Mouse (Mus musculus): ENCODE measurements at regions not wholly inside any gene's neighbourhood (a gene's known extent, or its start where the extent isn't known, plus 50 kb on each side); places are given as distances from the start of the nearest gene placed in this dataset.

DNA sequence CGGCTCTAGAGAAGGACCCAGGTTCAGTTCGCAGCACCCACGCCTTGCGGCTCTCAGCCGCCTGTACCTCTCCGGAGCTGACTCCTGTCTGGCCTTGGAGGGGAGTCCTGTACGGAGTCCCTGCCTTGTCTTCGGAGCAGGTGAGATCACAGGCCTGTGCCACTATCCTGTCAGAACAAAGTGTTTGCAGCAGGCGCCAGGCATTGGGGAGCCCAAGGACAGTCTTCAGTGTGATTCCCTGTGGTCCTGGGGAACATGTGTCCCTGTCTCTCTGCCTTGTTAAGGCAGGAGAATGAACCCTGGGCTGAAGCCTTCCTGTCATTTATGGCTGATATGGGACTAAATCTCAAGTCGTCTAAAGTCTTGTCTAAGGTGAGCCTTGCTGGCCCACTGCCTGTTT, 176.5 kb downstream of the Vrk1 start:
- DNase-seq (ENCODE audit: low spot score in 2 of 2), result no peak

DNA sequence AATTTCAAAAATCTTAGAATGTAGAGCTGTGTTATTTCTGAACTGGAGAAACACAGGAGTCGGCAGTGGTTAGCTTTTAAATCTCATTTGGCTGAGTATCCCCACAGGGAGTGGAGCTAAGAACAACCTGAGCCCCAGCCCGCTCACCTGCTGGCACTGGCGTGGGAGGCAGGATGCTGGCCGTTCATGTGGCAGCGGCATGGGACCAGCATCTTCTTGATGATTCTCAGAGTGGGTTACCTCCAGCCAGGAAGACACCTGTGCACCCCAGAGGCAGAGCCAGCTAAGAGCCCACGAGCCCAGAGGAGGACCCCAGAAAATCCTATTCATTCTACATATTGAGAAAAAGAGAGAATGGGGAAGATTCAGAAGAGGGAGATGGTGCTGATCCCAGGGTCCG, 181.7 kb downstream of the Vrk1 start:
- DNase-seq (ENCODE audit: low spot score in 2 of 2), result no peak

DNA sequence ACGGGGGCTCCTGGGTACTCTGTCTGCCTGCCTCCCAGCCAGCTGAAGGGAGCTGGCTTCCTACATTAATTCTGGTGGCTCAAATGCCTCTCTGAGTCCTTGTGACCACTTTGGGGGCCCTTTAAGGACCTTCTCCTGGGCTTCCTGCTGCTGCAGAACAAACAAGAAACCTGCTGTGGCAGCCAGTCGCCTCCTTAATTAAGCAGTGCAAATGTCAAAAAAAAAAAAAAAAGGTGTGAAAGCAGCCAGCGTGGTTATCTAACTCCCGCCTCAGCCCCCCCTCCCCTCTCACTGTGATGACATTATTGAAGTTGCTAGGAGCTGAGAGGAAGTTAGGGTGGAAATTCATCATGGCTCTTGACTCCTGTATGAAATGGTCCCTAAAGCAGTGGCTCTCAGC, 189.3 kb downstream of the Vrk1 start:
- no peak for DNase-seq (ENCODE audit: low spot score in 2 of 2)

DNA sequence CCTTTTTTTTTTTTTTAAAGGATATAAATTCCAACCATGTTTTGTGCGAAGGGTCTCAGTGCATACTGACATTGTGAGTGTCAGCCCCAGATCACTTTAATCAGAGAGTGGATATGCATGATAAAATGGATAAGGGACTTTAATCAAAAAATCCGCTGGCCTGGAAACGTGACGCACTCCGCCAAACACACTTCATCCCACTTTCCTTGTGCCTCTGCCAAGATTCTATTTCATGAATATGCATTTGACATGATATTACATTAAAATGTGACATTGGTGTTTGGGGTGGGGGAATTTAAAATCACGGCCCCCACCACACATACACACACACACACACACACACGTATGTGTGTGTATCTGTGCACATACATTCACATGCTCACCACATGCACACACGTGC, 193.5 kb downstream of the Vrk1 start:
- DNase-seq (ENCODE audit: low spot score in 2 of 2), result no peak

DNA sequence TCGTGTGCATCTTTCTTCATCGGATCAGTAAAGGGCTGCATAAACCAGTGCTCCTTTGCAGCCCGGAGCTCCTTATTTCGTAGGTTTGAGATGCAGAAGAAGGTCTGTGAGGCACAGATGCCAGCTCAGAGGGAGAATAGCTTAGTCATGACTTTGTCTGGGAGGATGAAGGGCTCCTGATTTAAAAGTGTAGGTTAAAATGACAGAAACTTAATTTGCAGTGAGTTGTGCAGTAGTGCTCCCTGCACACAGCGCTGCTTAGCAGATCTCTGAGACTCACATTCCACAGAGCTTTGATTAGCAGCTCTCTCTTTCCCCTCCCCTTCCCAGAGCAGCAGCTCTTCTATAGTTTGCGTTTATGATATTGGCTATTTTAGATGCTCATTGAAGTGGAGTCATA, 200.9 kb downstream of the Vrk1 start:
- DNase-seq (ENCODE audit: low spot score in 2 of 2), result no peak

DNA sequence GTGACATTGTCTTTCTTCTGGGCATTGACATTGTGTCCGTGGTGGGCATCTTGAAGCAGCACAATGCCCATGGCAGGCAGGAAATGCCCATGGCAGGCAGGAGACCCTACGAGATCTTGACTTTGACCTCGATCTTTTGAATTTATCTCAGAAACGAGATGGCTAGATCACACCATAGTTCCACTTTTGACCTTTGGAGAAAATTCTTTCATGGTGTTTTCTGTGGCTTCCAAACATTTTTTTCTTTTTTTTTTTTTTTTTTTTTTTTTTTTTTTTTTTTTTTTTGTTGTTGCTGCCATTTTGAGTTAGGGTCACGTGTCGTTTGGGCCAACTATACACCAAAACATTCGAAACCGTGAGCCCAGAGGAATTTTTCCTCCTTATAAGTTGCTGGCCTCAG, 201.5 kb downstream of the Vrk1 start:
- DNase-seq (ENCODE audit: low spot score in 2 of 2), result no peak

DNA sequence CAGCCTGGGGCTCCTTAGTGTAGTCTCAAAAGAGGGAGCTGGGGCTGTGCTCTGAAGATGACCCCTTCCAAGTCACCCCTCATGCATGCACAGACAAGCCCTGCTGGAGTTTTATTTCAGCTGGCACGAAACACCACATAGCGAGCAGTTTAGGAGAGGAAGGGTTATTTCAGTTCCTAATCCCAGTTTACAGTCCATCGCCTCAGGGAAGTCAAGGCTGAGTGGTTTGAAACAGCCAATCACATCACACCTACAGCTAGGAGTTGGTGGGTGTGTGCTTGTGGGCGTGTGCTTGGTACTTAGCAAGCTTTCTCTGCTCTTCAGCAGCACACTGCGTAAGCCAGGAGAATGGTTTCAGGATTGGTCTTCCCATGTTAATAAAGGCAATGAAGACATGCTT, 202.4 kb downstream of the Vrk1 start:
- DNase-seq (ENCODE audit: low spot score in 2 of 2), result no peak

DNA sequence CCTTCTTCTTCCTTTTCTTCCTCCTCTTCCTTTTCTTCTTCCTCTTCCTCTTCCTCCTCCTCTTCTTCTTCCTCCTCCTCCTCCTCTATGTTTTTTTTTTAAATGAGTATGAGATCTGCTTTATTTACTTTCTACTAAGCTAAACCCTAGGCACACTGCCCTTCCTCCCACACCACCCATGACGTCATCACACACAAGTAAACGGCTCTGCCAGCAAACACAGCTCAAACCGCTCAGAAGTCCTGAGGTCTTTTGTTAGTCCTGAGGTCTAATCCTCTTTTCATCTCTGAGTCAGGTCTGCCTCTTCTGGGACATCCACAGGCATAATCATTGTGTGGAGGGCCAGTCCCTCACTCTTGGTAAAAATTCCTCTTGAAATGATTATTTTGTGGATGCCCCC, 210.0 kb downstream of the Vrk1 start:
- DNase-seq (ENCODE audit: low spot score in 2 of 2), result no peak

DNA sequence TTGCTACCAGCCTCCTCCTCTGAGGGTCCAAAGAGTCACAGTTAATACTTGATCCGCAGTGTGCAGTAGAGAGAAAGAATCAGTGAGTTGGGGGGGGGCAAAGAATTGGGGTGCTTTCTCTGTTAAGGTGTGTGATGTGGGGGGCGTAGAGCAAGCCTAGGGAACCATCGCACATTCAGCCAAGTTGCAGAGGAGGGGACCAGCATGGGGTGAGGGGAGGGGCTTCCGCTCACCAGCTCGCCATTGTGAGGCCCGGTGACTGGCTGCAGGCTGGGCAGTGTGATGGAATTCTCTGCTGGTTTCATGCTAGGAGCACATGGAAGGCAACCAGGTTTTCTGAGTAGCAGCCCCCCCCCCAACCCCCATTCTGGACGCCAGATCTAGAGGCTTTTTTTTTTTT, 216.2 kb downstream of the Vrk1 start:
- no peak for DNase-seq (ENCODE audit: low spot score in 2 of 2)

DNA sequence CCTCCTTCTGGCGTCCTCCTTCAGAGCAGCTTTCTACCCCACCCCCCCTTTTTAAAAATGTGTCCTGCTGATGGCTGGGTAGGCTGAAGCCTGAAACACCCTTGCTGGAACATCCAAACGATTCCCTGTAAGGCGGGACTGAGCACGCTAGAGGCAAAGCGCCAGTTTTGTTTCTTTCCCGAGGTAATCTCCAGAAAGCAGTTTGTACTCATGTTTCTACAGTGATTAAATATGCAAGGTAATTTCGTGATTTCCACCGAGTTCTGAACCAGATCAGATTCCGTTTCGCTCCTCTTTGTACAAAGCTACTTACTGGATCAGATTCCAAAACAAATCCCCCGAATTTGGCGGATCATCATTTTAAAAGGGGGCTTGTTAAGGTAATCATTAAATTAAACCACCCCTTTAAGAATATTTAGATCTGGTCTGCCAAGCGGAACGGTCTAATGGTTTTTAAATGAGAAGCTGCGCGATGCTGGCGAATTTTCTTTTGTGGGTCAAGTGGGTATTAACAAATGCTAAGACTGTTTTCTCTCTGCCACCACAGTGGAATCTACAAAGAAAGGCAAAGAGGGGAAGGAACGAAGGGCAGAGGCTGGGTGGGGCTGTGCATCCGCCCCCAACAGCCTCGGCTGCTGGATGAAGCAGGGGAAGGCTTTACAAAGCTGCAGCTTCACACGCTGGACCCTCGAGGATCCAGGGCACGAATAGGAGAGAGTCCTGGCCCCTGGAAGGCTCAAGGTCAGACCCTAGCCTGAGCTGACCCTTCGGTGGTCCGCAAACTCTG, 216.9 kb downstream of the Vrk1 start:
- no peak for DNase-seq (ENCODE audit: low spot score in 2 of 2)

DNA sequence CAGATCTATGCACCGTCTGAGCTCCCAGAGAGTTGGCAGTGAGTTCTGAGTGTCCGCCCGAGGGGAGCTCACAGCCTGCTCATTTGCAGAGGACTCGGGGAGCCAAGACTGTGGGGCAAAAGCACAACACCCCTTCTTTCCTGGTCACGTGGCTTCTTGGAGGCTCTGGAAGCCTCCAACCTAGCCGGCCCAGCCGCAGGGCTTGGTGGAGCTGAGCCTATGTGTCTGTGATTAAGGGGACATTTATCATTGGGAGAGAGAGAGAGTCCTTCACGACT, 217.5 kb downstream of the Vrk1 start:
- DNase-seq (ENCODE audit: low spot score in 2 of 2), result no peak

DNA sequence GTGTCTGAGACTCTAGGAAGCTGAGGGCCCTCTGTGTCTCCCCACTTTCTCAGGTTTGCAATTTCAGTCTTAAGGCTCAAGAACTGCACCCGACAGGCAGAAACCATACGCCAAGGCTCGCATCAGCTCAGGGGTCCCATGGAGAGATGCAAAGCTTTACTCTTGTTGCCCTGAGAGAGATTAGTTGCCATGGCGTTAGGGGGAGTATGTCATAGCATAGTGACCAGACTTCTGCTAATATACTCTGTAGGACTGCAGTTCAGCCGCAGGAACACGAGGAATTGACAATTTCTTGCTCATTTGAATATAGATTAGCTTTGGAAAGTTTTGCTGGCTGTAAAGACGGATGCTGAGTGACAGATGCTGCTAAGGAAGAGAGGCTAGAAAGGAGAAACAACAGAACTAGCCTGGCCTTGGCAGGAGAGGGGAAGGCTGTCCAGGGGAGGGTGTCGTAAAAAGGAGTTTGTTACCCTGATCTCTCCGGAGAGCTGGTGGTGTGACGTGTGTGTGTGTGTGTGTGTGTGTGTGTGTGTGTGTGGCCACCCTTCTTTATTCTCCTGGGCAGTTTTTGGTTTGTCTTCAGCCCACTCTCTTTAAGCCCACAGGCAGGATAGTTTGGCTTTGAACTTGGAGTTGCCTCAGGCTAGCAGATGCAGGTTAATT, 235.3 kb downstream of the Vrk1 start:
- DNase-seq (ENCODE audit: low spot score in 2 of 2), result no peak

DNA sequence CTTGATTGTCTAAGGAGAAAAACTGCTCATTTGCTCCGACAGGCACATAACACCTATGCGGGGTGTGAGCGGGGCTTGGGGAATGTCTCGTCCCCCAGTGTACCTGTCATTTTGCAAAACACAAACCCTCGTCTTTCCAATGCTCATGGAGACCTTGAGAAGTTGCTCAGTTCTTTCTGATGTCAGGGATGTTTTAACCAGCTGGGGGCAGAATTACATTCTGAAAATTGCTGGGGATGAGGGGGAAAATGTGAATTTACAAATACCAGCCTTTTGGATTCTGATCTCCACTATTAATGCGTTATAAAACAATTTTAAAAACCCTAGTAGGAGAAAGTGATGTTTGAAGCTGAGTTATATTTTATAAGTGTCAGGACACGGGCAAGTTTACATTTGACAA, 263.6 kb downstream of the Vrk1 start:
- no peak for DNase-seq (ENCODE audit: low spot score in 2 of 2)

DNA sequence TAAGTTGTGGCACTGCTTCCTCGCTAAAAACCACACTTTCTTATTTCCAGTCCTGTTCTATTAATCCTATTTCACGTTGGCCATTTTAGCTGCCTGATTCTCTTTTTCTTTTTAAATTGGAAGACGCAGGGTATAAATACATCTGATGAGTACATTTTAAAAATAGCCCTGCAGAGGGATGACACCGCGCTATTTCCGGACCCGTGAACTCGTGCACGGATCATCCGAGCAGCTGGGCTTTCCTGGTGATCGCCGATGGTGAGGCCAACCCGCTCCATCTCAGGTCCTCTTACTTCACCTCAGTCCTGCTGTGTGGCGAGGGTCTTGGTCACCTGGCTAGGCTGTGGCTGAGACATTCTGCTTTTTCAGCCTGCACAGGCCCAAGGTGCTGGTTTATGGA, 267.9 kb downstream of the Vrk1 start:
- no peak for DNase-seq (ENCODE audit: low spot score in 2 of 2)

DNA sequence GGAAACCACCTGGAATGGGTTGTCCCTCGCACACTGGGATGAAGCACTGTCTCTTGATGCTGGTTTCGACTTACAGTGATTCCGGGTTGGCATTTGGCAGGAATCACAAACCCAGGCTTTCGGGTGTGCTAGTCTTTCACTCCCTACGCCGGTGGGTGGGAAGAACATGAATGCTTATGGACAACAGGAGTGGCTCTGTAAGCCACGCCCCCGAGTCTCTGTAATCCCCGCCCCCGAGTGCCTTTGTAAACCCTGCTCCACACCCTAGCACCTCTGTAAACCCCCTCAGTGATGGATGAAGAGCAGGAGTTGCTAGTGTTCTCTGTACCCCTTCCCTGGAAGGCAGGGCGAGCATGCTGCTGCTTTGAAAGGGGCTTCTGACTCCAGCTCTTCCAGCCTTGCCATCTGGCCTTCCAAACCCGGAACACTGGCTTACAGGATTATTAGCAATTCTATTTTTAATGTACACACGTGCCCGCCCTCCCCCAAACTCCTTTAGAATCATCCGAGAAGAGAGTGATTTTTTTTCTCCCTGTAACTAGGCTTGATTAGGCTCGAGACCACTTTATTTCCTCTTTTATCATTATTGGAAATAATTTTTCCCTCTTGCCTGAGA, 272.6 kb downstream of the Vrk1 start:
- no peak for DNase-seq (ENCODE audit: low spot score in 2 of 2)

DNA sequence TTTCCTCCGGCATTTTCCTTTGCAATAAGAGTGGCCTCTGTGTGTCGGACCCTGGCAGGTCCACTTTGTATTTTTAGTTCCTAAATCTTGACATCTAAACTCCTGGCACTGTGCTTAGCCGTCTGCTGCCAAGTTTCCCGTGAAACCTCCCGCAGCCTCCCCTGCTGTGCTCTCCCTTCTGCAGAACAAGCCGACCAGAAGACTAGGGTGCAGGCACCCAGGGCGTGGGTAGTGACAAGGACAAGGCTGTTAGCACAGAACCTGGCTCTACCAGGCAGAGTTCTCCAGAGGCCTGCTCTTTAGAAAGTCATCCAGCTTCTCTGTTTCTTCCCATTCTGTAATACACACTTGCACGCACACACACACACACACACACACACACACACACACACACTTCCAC, 274.8 kb downstream of the Vrk1 start:
- no peak for DNase-seq (ENCODE audit: low spot score in 2 of 2)

DNA sequence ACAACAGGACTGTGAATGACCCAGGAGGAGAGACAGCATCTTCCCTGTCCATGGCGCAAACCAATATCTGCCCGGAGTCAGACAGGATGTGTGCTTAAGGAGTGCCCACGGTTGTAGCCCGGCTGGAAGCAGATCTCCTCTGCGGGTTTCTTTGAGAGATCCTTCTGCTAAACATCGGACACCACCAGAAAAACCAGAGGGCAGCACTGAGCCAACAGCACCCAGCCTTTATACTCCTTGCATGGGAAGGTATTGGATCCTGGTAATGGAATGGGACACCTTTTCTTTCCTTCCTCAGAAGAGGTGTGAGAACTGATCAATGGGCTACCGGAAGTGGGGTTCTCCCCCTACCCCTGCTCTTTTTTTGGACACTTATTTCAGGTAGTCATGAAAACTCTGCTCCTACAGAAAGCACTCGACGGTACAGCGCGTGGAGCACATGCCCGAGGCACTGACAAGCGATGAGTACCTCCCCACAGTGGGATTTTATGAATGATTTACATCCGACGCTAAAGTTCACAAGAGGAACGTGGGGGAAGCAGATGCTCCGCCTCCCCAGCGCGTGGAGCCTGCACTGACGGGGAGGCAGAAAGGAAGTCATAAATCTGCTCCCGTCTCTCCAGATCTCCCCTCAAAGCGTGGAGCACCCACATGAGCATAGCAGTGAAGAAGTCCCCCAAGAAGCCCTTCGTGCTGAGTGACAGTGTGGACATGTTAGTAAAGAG, 278.9 kb downstream of the Vrk1 start:
- no peak for DNase-seq (ENCODE audit: low spot score in 2 of 2)

DNA sequence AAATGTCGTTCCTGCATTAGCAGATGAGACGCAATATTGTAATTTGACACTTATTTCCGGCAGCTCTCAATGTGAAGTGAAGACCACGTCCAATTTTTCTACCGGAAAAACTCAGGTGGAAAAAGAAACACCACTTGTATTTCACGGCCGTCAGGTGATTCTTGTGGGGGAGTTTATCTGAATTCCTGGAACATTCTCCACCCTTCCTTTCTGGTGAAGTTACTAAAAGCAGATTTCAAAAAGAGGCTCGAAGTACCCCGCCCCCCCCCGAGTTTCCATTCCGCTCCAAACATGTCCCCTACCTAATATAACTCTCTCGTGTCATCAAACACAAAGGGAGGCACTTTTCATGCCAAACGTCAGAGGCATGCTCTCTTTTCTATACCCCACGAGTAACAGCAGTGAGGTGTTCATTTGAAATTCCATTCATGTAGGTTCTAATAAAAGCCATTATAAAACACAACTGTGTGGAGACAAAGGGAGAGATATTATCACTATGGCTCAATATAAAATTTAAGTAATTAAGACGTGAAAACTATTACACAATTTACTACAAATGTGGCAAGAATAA, 281.5 kb downstream of the Vrk1 start:
- no peak for DNase-seq (ENCODE audit: low spot score in 2 of 2)

DNA sequence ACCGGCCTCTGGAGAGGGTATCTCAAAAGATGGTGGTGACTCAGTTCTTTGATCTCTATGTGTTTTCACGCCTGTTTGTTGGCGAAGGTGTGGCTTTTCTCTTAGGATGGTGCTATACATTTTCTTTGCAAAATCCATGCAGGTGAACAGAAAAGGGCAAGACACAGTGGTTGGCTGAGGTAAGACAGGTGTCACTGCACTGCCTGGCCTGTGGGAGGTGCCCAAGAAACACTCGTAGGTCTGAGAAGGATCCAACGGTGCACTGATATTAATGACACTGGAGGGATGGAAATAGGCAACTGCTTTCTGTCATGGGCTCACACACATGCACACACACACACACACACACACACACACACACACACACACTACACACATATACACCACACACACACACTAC, 283.1 kb downstream of the Vrk1 start:
- peak in 1 of 2 experiments; percentile 45 for DNase-seq (ENCODE audit: low spot score in 2 of 2)

DNA sequence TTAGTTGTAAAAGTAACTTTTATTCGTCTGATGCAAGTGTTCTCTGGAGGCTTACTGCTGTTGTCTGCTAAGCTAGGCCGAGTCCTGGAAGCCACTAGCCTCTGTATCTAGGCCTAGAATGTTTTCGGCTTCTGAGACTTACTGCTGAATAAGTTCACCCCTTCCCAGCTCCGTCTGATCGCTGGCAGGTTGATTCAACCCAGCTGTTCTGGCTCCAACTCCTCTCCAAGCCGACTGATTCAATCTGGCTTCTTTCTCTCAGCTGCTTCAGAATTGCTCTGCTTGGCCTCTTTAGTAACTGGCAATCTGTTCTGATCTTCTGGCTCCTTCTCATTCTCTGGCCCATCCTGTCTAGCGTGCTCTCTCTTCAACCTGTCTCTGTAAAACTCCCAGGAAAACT, 285.6 kb downstream of the Vrk1 start:
- no peak for DNase-seq (ENCODE audit: low spot score in 2 of 2)

DNA sequence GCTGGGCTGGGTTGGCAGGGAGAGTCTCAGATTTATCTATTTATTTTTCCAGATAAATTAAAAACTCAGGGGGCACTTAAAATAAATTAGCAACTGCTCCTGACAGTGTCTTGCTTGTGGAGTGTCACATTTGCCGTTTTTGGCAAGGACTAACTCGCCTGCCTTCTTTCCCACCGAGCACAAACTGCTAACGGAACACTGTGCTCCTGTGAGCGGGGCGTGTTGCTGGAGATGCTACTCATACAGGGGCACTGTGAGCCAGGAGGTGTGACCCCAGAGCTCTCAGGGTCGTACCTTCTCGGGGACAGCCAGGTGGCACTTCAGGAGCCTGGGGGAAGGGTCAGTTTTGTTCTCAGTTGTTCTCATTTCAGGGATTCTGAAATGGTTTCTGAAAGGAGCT, 292.6 kb downstream of the Vrk1 start:
- DNase-seq (ENCODE audit: low spot score in 2 of 2), result no peak

DNA sequence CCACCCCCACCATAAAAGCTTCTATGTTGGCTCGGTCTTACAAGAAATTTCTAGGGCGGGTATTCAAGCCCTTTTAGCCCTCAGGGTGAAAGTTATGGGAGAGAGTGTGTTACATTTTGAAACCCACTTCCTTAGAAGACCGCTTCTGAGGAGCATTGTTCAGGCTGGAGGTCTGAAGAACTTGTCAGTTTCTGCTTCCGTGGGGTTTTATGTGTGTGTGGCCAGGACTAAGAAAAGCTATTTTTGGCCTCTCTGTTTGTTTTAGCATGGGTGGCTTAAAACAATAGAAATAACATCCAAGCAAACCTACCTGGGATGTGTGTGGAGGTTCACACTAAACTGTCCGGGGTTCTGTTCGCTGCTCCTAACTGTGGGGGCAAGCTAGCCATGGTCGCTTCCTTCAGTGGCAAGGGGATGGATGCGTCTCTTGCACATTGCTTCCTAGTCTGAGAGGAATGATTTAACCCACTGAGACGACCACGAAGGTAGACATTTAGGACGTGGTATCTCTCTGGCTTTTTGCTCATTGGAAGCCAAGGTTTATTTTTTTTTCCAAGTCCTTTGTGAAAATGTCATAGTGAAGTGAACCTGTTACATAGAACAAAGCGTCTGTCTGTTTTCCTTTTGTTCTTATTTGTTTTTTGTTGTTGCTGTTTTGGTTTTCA, 298.4 kb downstream of the Vrk1 start:
- DNase-seq (ENCODE audit: low spot score in 2 of 2), result peak; percentile 32 to 52
